Mouse (Mus musculus) embryonic fibroblast, embryonic 13.5 days (primary cell): ENCODE results near the gene Atf3. TPM values are rescaled to one million over a fixed set of nuclear protein-coding genes. Genes with fewer than 3 reads are reported as not detected.

ENCODE experiments used
- H3K27ac ChIP-seq: 2 replicates; pipeline ENCODE4 v1.5.1; 2012; ENCODE audit warnings: low read length, control low read depth, inconsistent platforms; ENCODE audit not compliant: insufficient read depth
- H3K4me1 ChIP-seq: 2 replicates; pipeline ENCODE4 v1.6.1; 2011; ENCODE audit warnings: low read length; ENCODE audit not compliant: control insufficient read depth, insufficient read depth
- H3K4me3 ChIP-seq: 2 replicates; pipeline ENCODE4 v1.5.1; 2011; ENCODE audit warnings: mild to moderate bottlenecking, control low read depth, low read length; ENCODE audit not compliant: insufficient read depth
- CTCF ChIP-seq: IDR thresholded peaks from 2 replicates; pipeline ENCODE4 v1.5.1; 2011; ENCODE audit warnings: mild to moderate bottlenecking, control low read depth, low read length, moderate library complexity, borderline replicate concordance; ENCODE audit not compliant: insufficient read depth
- POLR2A ChIP-seq: IDR thresholded peaks from 2 replicates; pipeline ENCODE4 v1.6.1; 2011; ENCODE audit warnings: low read depth, mild to moderate bottlenecking, control low read depth, low read length, moderate library complexity
- polyA plus RNA-seq: library from polyadenylated mRNA; stranded (reverse); fragments of >200 nt; gene quantifications from 2 replicates; pipeline ENCODE4 v1.2.4, GENCODE M21; 2011; ENCODE audit warnings: low read depth; ENCODE audit not compliant: missing spikeins, insufficient read length

The Atf3 gene
- polyA plus RNA-seq, 1 experiment: 6.3 TPM

DNA sequence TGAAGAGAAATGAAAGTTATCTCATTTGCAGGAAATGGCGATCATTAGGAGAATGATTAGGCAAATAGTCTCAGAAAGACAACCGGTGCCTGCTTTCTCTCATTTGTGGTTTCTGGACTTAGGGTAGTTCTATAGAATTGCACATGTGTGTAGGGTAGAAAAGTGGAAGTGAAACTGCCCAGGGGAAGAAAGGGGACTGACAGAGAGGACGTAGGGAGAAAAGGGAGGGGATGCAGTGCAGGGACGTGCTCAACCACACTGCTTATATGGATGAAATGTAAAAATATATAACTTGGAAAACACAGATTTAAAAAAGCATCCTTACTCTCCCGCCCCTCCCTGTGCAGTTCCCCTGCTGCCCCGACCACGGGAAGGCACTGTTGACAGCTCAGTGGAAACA, 19.9 kb downstream of the Atf3 start:
- TF ChIP-seq POLR2A: no peak
- no peak for TF ChIP-seq CTCF
- H3K27ac ChIP-seq: no peak overlapping the region
- no peaks in the 10 kb centered on the region for H3K4me1 ChIP-seq
- no peak overlapping the region for H3K4me3 ChIP-seq

DNA sequence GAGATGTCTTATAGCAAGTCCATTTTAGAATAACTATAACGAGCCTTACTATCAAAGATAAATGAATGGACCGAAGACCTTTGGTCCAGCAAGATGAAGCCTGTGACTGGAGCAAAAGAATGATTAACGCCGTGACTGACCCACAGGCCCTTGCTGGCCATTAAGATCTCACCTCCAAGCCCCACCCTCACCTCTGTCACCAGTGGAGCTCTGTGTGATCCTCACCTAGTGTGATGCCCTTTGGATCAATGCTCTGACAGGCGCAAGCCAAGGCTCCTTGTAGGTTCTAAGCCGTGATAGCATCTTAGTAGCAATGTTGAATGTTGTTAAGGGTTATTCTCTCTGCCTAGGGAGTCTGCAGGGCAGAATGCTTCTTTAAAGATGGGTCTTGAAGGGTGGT, 21.8 kb downstream of the Atf3 start:
- TF ChIP-seq CTCF (no peak), POLR2A (no peak)
- H3K4me3 ChIP-seq: no peak overlapping the region
- no peak overlapping the region for H3K27ac ChIP-seq
- H3K4me1 ChIP-seq: no peaks in the 10 kb centered on the region

DNA sequence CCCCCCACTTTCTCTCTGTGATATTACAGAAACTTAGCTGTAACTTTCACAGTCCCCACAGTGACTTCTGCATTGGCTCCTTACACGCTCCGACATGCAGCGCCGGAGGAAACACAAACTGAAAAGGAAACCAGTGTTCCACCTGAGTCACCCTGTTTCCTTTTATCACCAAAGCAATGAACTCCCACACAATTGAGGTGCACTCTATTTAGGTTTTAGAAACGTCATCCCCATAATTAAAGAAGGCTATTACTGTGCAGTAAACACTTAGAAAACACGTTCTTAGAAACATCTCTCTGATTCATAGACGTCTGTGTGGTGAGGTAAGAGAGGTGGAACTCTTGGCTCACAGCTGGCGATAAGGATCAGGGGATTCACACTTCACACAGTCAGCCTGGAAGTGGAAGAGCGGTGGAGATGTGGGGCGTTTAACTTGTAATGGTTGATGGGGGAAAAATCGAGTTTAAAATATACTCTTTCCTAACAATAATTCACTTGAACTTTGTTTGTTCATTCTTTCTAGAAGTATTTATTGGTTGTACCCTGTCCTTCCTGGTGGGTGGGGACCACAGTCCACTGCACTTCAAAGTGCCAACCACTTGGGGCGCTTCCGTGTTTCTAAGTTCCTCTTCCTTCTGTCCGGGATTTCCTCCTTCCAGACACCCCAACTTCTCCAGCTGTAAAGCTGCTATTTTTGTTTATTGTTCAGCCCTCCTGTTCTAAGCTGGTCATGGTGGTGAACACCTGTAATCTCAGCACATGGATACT, 24.0 kb downstream of the Atf3 start:
- Histone ChIP-seq H3K4me3 (no peak overlapping the region), H3K4me1 (0 out of 2 replicates have a peak, but pooled peaks cover 3% of the 10 kb centered on the region), H3K27ac (no peak overlapping the region)
- TF ChIP-seq POLR2A: no peak
- no peak for TF ChIP-seq CTCF

DNA sequence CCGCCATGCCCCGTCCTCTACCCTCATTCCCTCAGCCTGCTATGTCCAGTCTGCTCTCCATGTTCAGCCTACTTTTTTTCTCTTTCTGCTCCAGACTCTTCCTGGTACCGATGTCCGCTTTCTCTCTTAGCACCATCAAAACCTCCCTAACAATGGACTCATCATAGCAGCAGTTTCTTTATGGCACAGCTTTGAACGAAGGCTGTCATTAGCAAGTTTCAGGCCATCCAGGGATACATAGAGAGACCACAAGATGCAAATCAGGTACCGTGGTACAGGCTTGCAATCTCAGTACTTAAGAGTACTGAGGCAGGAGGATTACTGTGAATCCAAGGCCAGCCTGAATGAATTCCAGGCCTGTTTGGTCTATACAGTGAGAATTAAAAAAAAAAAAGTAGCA, 25.1 kb downstream of the Atf3 start:
- TF ChIP-seq CTCF (no peak), POLR2A (no peak)
- Histone ChIP-seq H3K4me1 (0 out of 2 replicates have a peak, but pooled peaks cover 3% of the 10 kb centered on the region), H3K27ac (no peak overlapping the region), H3K4me3 (no peak overlapping the region)

DNA sequence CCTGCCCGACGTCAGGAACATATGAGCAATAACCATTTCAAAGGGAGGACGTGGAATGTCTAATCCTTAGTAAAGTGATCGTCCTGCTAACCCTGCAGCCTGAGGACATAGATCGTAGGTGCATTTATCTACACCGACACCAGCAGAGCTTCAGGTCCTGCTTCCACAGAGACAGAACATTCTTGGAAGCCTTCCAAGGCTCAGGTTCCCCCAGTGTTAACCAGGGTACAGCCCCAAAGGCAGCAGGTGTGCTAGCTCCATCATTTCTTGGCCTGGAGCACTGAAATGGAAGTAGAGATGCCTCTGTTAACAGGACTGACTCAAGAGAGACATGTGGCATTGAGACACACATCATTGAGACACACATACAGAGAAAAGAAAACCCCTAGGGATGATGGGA, 25.6 kb downstream of the Atf3 start:
- TF ChIP-seq CTCF (no peak), POLR2A (no peak)
- H3K4me3 ChIP-seq: no peak overlapping the region
- H3K27ac ChIP-seq: no peak overlapping the region
- 0 out of 2 replicates have a peak, but pooled peaks cover 3% of the 10 kb centered on the region for H3K4me1 ChIP-seq

DNA sequence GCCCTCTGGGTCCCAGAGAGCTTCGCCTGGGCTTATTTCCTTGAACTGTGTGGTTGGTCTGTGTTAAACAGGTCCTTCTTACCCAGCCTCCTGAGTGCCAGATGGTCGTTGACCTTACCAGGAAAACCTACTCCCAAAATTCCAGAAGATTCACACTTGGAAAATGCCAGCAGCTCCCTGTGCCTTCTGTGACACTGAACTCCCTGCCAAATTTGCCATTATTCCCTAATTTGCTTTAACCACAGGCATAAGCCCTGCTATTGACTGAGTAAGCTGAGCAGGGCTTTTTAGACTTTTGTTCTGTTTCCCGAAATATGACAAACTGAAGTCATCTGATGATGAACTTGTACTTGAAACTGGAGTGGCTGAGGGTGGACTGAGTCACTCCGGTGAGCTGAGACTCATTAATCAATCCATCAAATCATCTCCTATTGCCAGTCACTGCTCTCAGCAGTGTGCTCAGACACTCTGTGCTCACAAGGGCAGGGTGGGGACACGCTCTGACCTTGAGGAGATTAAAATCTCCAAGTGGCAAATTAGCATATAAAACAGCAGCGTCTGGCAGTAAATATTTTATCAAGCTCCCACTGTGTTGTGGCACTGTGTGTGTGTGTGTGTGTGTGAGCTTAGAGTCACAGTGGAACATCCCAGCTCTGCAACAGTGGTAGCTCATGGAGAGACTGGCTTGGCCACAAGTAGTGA, 28.0 kb downstream of the Atf3 start:
- TF ChIP-seq CTCF (no peak), POLR2A (no peak)
- Histone ChIP-seq H3K4me3 (no peak overlapping the region), H3K4me1 (peaks cover 6% of the 10 kb centered on the region; the same call in 1 of the 2 replicates), H3K27ac (no peak overlapping the region)

DNA sequence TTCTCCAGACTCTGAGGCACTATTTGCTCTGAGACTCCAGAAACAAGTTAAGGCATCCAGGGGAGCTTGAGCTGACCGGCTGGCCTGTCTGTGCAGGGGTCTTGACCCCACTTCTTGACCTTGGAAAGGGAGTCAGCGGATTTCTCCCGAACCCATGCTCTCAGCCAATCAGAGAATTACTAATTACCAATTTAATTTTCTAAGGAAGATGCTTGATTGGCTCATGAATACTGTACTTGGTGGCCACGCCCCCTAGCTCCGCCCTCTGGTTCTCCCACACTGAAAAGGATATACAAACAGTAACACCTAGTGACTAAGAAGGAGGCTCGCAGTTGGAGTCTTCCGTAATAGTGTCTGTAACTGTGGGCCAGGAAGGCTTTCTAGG, 31.5 kb downstream of the Atf3 start:
- no peak overlapping the region for H3K4me3 ChIP-seq
- TF ChIP-seq POLR2A (no peak), CTCF (no peak)
- H3K27ac ChIP-seq: no peak overlapping the region
- H3K4me1 ChIP-seq: peaks cover 6% of the 10 kb centered on the region; the same call in 1 of the 2 replicates

DNA sequence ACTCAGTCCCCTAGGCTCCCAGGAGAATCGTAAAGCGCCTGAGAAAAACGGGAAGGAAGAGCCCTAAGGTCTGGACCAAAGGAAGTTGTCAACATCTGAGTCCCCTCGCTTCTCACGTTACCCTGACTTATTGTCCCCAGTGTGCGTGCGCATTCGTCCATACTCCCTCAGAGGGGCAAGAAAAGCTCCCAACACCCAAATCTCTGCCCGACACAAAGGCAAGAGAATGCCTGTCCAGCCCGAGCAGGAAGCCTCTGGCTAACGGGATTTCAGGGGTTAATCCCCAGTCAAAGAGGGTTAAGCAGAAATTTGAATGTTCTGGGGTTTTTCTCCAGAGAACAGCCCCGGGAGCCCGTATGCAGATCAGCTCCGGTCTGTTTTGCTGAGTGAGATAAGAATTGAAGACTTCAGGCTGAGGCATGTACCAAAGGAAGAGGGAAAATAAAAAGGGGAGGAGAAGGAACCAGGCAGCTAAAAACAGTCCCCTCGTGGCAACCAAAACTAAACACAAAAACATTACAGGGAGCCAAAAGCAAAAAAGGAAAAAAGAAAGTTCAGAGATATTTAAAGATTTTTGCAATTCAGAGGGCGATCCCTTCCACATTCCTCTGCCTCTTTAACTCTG, 32.0 kb downstream of the Atf3 start:
- Histone ChIP-seq H3K27ac (no peak overlapping the region), H3K4me1 (peaks cover 6% of the 10 kb centered on the region; the same call in 1 of the 2 replicates), H3K4me3 (peak overlapping the region; percentile 3; the same call in 1 of the 2 replicates)
- TF ChIP-seq CTCF (no peak), POLR2A (no peak)

DNA sequence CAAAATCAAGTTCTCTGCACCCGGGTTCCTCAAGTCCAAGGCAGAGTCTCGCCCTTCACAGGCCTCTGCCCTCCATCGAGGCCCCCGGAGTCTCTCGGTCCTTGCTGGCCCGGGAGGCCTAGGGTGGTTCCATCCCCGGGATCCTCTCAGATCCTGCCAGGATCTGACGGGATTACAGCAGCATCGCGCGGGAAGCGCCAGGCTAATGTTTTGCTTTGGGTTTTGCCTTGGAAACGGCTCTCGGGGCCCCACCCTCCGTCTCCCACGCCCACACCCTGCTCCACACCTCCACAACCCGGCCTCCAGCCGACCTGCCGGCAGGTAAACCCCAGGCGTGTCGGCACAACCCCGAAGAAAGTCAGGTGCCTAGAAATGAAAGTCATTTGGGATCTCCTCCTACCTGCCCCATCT, 33.0 kb downstream of the Atf3 start:
- Histone ChIP-seq H3K27ac (no peak overlapping the region), H3K4me1 (peaks cover 4% of the 10 kb centered on the region; the same call in 1 of the 2 replicates), H3K4me3 (no peak overlapping the region; the same call in 1 of the 2 replicates)
- no peak for TF ChIP-seq CTCF

DNA sequence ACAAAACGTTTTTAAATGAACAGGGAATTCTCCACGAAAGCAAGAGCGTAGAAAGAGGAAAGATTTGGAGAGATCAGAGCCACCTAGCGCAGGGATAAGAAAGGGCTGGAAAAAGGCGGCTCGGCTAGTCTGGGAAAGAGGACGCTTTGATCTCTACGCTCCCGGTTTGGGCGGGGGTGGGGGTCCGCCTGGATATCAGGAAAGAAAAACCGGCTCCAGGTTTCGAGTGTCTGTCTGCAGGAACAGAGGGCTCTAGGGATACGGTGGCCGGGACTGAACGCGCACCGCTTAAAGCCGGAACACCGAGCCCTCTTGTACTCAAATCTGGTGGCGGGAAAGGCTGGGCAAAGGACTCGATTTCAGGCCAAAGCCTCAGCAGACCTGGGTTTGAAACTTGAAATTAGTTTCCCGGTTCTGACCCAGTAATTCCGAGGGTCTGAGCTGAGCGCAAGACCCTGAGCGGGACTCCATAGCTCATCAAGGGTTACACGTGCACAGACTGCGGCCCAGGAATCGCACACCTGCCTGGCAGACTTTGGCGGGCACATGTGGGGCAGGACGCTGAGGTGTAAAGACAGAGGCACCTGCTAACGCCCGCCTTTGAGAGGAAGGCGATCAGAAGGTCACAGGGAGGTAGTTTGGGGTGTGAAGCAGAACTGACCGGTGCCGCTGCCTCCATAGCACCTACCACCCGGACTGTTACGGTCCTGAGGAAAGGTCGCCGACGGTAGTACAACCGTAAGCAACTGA, 33.6 kb downstream of the Atf3 start:
- peak overlapping the region; percentile 35 for H3K4me3 ChIP-seq
- H3K27ac ChIP-seq: no peak overlapping the region
- TF ChIP-seq CTCF: no peak
- no peak for TF ChIP-seq POLR2A
- H3K4me1 ChIP-seq: peaks cover 4% of the 10 kb centered on the region; the same call in 1 of the 2 replicates
